In genomic region chr14:73143710-73144420, GRCm38 (mm10) we compare ENCODE assay signal across 8 mouse cellular contexts. TPM values are rescaled to one million over a fixed set of nuclear protein-coding genes. Genes with fewer than 3 reads are reported as not detected.
A peak's percentile ranks its signal among the peaks of the same experiment; 100 is the strongest.
DNase-seq lines count a peak whose midpoint lies in the region; ATAC-seq and TF ChIP-seq lines count a peak whose summit lies in the region.

No protein-coding gene starts in this region.

- no peaks in the 10 kb centered on the region for H3K9me3 ChIP-seq in limb, embryonic 15.5 days
- H3K9me3 ChIP-seq in stomach, postnatal 0 days (ENCODE audit: control insufficient read depth, low read length): no peaks in the 10 kb centered on the region

- H3K4me1 ChIP-seq in cerebellum, adult 2 months (ENCODE audit: control insufficient read depth, insufficient read depth, low read length): peaks cover 4% of the 10 kb centered on the region; the same call in 1 of the 2 replicates
- peaks cover 4% of the 10 kb centered on the region for H3K4me1 ChIP-seq in testis, adult 2 months (ENCODE audit: control insufficient read depth, insufficient read depth, low read length)
- H3K4me1 ChIP-seq in limb, embryonic 15.5 days: peaks cover 16% of the 10 kb centered on the region
- H3K4me1 ChIP-seq in stomach, postnatal 0 days (replicated peaks; ENCODE audit: control insufficient read depth, insufficient read depth): peaks cover 3% of the 10 kb centered on the region; the same call in 1 of the 2 replicates

- no peak for TF ChIP-seq EP300 in stomach, postnatal 0 days (optimal IDR thresholded peaks at IDR 0.05)

- peak overlapping the region; percentile 97 for H3K27ac ChIP-seq in cerebellum, adult 2 months (ENCODE audit: insufficient read depth, low read length)
- H3K27ac ChIP-seq in testis, adult 2 months (ENCODE audit: control insufficient read depth, insufficient read depth, low read depth, low read length): peak overlapping the region; percentile 96
- peak overlapping the region; percentile 98 for H3K27ac ChIP-seq in limb, embryonic 15.5 days
- H3K27ac ChIP-seq in stomach, postnatal 0 days (replicated peaks): peak overlapping the region; percentile 98

- WGBS in cerebellum, adult 2 months: 34% methylated on average over 25 of the region's 25 CpGs
- WGBS in limb, embryonic 15.5 days: 36% methylated on average over 25 of the region's 25 CpGs
- 34% methylated on average over 25 of the region's 25 CpGs for WGBS in stomach, postnatal 0 days

- H3K27me3 ChIP-seq in cerebellum, adult 2 months (ENCODE audit: control insufficient read depth, insufficient read depth, low read length): no peaks in the 10 kb centered on the region
- H3K27me3 ChIP-seq in testis, adult 2 months (ENCODE audit: control insufficient read depth, insufficient read depth, low read length): no peaks in the 10 kb centered on the region
- no peaks in the 10 kb centered on the region for H3K27me3 ChIP-seq in limb, embryonic 15.5 days
- H3K27me3 ChIP-seq in stomach, postnatal 0 days (ENCODE audit: control insufficient read depth, insufficient read depth, low read length): no peaks in the 10 kb centered on the region

- peak in 1 of 2 experiments; percentile 22 for DNase-seq in cerebellum, adult 2 months
- DNase-seq in cerebellum, postnatal 4 days (ENCODE audit: low spot score in 2 of 2): no peak
- no peak for DNase-seq in testis, postnatal 14 days (ENCODE audit: low spot score)
- no peak for DNase-seq in stomach, postnatal 0 days (ENCODE audit: low spot score)
- no peak for DNase-seq in left cerebral cortex, adult 11 months (ENCODE audit: low spot score)
- DNase-seq in lung, postnatal 10 days: no peak

- no peak for TF ChIP-seq POLR2A in cerebellum, adult 2 months (IDR thresholded peaks at IDR 0.05; ENCODE audit: borderline replicate concordance, insufficient read depth, low read length)
- TF ChIP-seq POLR2A in testis, adult 2 months (IDR thresholded peaks at IDR 0.05; ENCODE audit: control insufficient read depth, low read depth, low read length): no peak

- ATAC-seq in limb, embryonic 15.5 days (ENCODE audit: insufficient number of reproducible peaks, low FRiP score, low TSS enrichment, low read depth): no peak
- peak; percentile 36 for ATAC-seq in stomach, postnatal 0 days (ENCODE audit: low FRiP score, low TSS enrichment)

- TF ChIP-seq CTCF in cerebellum, adult 2 months (IDR thresholded peaks at IDR 0.05; ENCODE audit: borderline replicate concordance, insufficient read depth, low read depth, low read length): no peak
- TF ChIP-seq CTCF in testis, adult 2 months (IDR thresholded peaks at IDR 0.05; ENCODE audit: control insufficient read depth, insufficient read depth, insufficient replicate concordance, low read depth, low read length): no peak
- no peak for TF ChIP-seq CTCF in stomach, postnatal 0 days (IDR thresholded peaks at IDR 0.05; ENCODE audit: low read depth)

- H3K36me3 ChIP-seq in testis, adult 2 months (ENCODE audit: control insufficient read depth, insufficient read depth, low read length): no peaks in the 10 kb centered on the region
- H3K36me3 ChIP-seq in limb, embryonic 15.5 days: no peaks in the 10 kb centered on the region
- no peaks in the 10 kb centered on the region for H3K36me3 ChIP-seq in stomach, postnatal 0 days (ENCODE audit: control insufficient read depth, insufficient read depth, low read length)

- H3K9ac ChIP-seq in limb, embryonic 15.5 days: peak overlapping the region; percentile 95
- peak overlapping the region; percentile 98 for H3K9ac ChIP-seq in stomach, postnatal 0 days (ENCODE audit: low read length)

- peak overlapping the region; percentile 66 for H3K4me3 ChIP-seq in cerebellum, adult 2 months (replicated peaks; ENCODE audit: insufficient read depth, low read depth, low read length)
- peak overlapping the region; percentile 95 for H3K4me3 ChIP-seq in testis, adult 2 months (ENCODE audit: control insufficient read depth, low read depth, low read length)
- peak overlapping the region; percentile 79 for H3K4me3 ChIP-seq in limb, embryonic 15.5 days
- peak overlapping the region; percentile 81 for H3K4me3 ChIP-seq in stomach, postnatal 0 days (ENCODE audit: low read depth, low read length)

- peak overlapping the region; percentile 55 for H3K4me2 ChIP-seq in limb, embryonic 15.5 days
- H3K4me2 ChIP-seq in stomach, postnatal 0 days (replicated peaks; ENCODE audit: low read depth): peak overlapping the region; percentile 87

RNA-seq across cellular contexts. Expression of gene Rcbtb2, which starts 21.0 kb away (rescaled TPM):
- 27.0 and 30.2 TPM in 2 replicates for polyA plus RNA-seq in cerebellum, adult 2 months (2012; rRNA removed)
- polyA plus RNA-seq in testis, adult 2 months (2012; rRNA removed): 48.4 and 50.8 TPM in 2 replicates
- polyA plus RNA-seq in limb, embryonic 15.5 days (2015; fragmentation: Nextera tagmentation; extraction: Ambion mirVana): 90.1 and 91.6 TPM in 2 replicates
- 42.7 and 44.0 TPM in 2 replicates for polyA plus RNA-seq in stomach, postnatal 0 days (2015; fragmentation: Nextera tagmentation; extraction: Ambion mirVana)
